Mouse (Mus musculus): ENCODE data around the gene Fam186b. TPM values are rescaled to one million over a fixed set of nuclear protein-coding genes. Genes with fewer than 3 reads are reported as not detected.

Fam186b gene
- polyA plus RNA-seq, 1 experiment from 2014 or later: 0.30 TPM

GRCm38 (mm10) chr15:99278271-99278670, 17.4 kb downstream of the Fam186b start:
- no peak overlapping the region for H3K4me2 ChIP-seq (replicated peaks; ENCODE audit: low read depth, low read length)
- 77% methylated on average over 7 of the region's 7 CpGs for WGBS
- no peak overlapping the region for H3K27ac ChIP-seq (ENCODE audit: low read length)
- no peak for ATAC-seq (ENCODE audit: low FRiP score, low TSS enrichment)
- no peaks in the 10 kb centered on the region for H3K36me3 ChIP-seq (ENCODE audit: insufficient read depth, low read length)
- H3K4me1 ChIP-seq (ENCODE audit: insufficient read depth, low read length): no peaks in the 10 kb centered on the region
- H3K9me3 ChIP-seq (ENCODE audit: low read length): no peaks in the 10 kb centered on the region
- H3K9ac ChIP-seq (replicated peaks; ENCODE audit: low read length): no peak overlapping the region
- no peak overlapping the region for H3K4me3 ChIP-seq (ENCODE audit: low read length)
- no peaks in the 10 kb centered on the region for H3K27me3 ChIP-seq (ENCODE audit: insufficient read depth, low read length)

GRCm38 (mm10) chr15:99276095-99276494, 19.6 kb downstream of the Fam186b start:
- H3K4me2 ChIP-seq (replicated peaks; ENCODE audit: low read depth, low read length): no peak overlapping the region
- no peak overlapping the region for H3K9ac ChIP-seq (replicated peaks; ENCODE audit: low read length)
- no peak overlapping the region for H3K27ac ChIP-seq (ENCODE audit: low read length)
- H3K4me1 ChIP-seq (ENCODE audit: insufficient read depth, low read length): no peaks in the 10 kb centered on the region
- ATAC-seq (ENCODE audit: low FRiP score, low TSS enrichment): no peak
- H3K9me3 ChIP-seq (ENCODE audit: low read length): no peaks in the 10 kb centered on the region
- WGBS: 79% methylated on average over 8 of the region's 8 CpGs
- H3K4me3 ChIP-seq (ENCODE audit: low read length): no peak overlapping the region
- no peaks in the 10 kb centered on the region for H3K36me3 ChIP-seq (ENCODE audit: insufficient read depth, low read length)
- no peaks in the 10 kb centered on the region for H3K27me3 ChIP-seq (ENCODE audit: insufficient read depth, low read length)

DNA sequence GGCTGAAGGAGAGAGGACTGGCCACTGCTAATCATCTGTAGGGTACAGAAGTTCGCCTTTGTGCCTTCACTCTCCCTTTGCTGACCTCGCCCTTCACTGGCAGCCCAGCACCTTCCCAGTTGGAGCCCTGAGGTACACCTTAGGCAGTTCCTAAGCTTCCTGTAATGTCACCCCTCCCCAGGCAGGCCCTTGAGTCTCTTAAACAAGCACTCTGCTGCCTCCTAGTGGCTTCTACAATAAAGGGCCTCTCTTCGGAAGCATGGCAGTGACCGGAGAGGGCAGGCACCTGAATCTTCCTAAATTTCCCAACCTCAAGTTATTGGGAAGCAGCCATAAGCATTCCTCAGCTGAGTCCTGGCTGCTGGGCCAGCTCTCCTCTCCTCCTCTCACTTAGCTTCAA, 30.0 kb downstream of the Fam186b start:
- no peaks in the 10 kb centered on the region for H3K27me3 ChIP-seq (ENCODE audit: insufficient read depth, low read length)
- no peak overlapping the region for H3K4me3 ChIP-seq (ENCODE audit: low read length)
- H3K36me3 ChIP-seq (ENCODE audit: insufficient read depth, low read length): no peaks in the 10 kb centered on the region
- H3K9ac ChIP-seq (replicated peaks; ENCODE audit: low read length): no peak overlapping the region
- peaks cover 4% of the 10 kb centered on the region; the same call in 1 of the 2 replicates for H3K4me1 ChIP-seq (ENCODE audit: insufficient read depth, low read length)
- no peak overlapping the region for H3K4me2 ChIP-seq (replicated peaks; ENCODE audit: low read depth, low read length)
- no peaks in the 10 kb centered on the region for H3K9me3 ChIP-seq (ENCODE audit: low read length)
- WGBS: 19% methylated on average over 4 of the region's 4 CpGs
- ATAC-seq (ENCODE audit: low FRiP score, low TSS enrichment): peak; percentile 57; the same call in 1 of the 2 replicates
- no peak overlapping the region for H3K27ac ChIP-seq (ENCODE audit: low read length)

DNA sequence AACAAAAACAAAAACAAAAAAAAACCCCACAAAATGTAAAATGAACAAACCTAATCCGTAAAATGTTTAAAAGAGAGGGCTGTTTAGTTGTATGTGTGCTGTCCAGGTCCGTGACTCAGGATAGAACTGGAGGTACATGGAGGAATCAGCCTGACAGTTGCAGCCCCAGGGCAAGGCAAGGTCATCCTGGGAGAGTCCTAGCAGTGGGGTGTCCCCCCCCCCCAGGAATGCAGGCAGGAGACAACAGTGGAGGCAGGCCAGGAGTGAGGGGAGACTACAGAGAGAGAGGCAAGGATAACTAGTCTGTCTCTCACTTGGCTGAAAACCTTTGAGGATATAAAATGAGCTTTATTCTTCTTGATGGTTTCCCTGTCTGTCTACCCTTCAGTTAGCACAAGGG, 31.3 kb downstream of the Fam186b start:
- H3K9ac ChIP-seq (replicated peaks; ENCODE audit: low read length): no peak overlapping the region
- H3K27ac ChIP-seq (ENCODE audit: low read length): no peak overlapping the region
- no peaks in the 10 kb centered on the region for H3K9me3 ChIP-seq (ENCODE audit: low read length)
- peaks cover 12% of the 10 kb centered on the region for H3K4me1 ChIP-seq (ENCODE audit: insufficient read depth, low read length)
- no peak for ATAC-seq (ENCODE audit: low FRiP score, low TSS enrichment)
- H3K36me3 ChIP-seq (ENCODE audit: insufficient read depth, low read length): no peaks in the 10 kb centered on the region
- H3K4me3 ChIP-seq (ENCODE audit: low read length): no peak overlapping the region
- 79% methylated on average over 2 of the region's 2 CpGs for WGBS
- H3K27me3 ChIP-seq (ENCODE audit: insufficient read depth, low read length): no peaks in the 10 kb centered on the region
- H3K4me2 ChIP-seq (replicated peaks; ENCODE audit: low read depth, low read length): no peak overlapping the region

DNA sequence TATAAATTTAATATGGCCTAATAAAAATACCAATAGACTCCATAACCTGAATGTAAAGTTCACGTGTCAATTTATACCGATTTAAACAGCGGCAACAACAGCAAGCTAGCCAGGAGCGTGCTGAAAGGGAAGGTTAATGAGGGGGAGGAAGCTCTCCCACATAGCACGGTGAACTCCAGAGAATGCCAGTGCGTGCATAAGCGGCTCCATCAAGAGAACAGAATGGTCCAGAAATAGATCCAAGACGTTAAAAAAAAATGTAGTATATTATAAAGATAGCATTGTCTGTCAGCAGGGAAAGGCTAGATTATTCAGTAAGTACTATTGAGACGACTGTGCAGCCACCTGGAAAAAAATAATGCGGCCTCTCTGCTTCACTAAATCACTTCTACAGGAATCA, 33.0 kb downstream of the Fam186b start:
- H3K36me3 ChIP-seq (ENCODE audit: insufficient read depth, low read length): no peaks in the 10 kb centered on the region
- peaks cover 15% of the 10 kb centered on the region for H3K4me1 ChIP-seq (ENCODE audit: insufficient read depth, low read length)
- no peak overlapping the region for H3K27ac ChIP-seq (ENCODE audit: low read length)
- no peak overlapping the region for H3K9ac ChIP-seq (replicated peaks; ENCODE audit: low read length)
- H3K4me2 ChIP-seq (replicated peaks; ENCODE audit: low read depth, low read length): no peak overlapping the region
- no peak overlapping the region for H3K4me3 ChIP-seq (ENCODE audit: low read length)
- 11% methylated on average over 10 of the region's 10 CpGs for WGBS
- H3K27me3 ChIP-seq (ENCODE audit: insufficient read depth, low read length): no peaks in the 10 kb centered on the region
- H3K9me3 ChIP-seq (ENCODE audit: low read length): no peaks in the 10 kb centered on the region
- ATAC-seq (ENCODE audit: low FRiP score, low TSS enrichment): no peak

GRCm38 (mm10) chr15:99259730-99260252, 35.9 kb downstream of the Fam186b start:
- H3K4me3 ChIP-seq (ENCODE audit: low read length): peak overlapping the region; percentile 29
- no peaks in the 10 kb centered on the region for H3K27me3 ChIP-seq (ENCODE audit: insufficient read depth, low read length)

GRCm38 (mm10) chr15:99259167-99259729, 36.4 kb downstream of the Fam186b start:
- 54% methylated on average over 8 of the region's 8 CpGs for WGBS
- Histone ChIP-seq H3K4me1 (ENCODE audit: insufficient read depth, low read length) (peaks cover 21% of the 10 kb centered on the region), H3K27ac (ENCODE audit: low read length) (peak overlapping the region; percentile 39), H3K9me3 (ENCODE audit: low read length) (no peaks in the 10 kb centered on the region), H3K27me3 (ENCODE audit: insufficient read depth, low read length) (no peaks in the 10 kb centered on the region), H3K4me3 (ENCODE audit: low read length) (peak overlapping the region; percentile 14; the same call in 1 of the 2 replicates), H3K4me2 (replicated peaks; ENCODE audit: low read depth, low read length) (peak overlapping the region; percentile 58), H3K36me3 (ENCODE audit: insufficient read depth, low read length) (no peaks in the 10 kb centered on the region), H3K9ac (replicated peaks; ENCODE audit: low read length) (0 out of 2 replicates have a peak overlapping the region, but pooled peaks have one; percentile 41)
- ATAC-seq (ENCODE audit: low FRiP score, low TSS enrichment): peak; percentile 72

More at GRCm38 (mm10) chr15:99259730-99260252, 35.9 kb downstream of the Fam186b start:
- 1% methylated on average over 8 of the region's 10 CpGs for WGBS
- peak overlapping the region; percentile 41; the same call in 1 of the 2 replicates for H3K9ac ChIP-seq (replicated peaks; ENCODE audit: low read length)
- peak; percentile 82 for ATAC-seq (ENCODE audit: low FRiP score, low TSS enrichment)
- H3K36me3 ChIP-seq (ENCODE audit: insufficient read depth, low read length): no peaks in the 10 kb centered on the region
- H3K27ac ChIP-seq (ENCODE audit: low read length): peak overlapping the region; percentile 39
- peaks cover 21% of the 10 kb centered on the region for H3K4me1 ChIP-seq (ENCODE audit: insufficient read depth, low read length)
- no peaks in the 10 kb centered on the region for H3K9me3 ChIP-seq (ENCODE audit: low read length)
- H3K4me2 ChIP-seq (replicated peaks; ENCODE audit: low read depth, low read length): peak overlapping the region; percentile 58

DNA sequence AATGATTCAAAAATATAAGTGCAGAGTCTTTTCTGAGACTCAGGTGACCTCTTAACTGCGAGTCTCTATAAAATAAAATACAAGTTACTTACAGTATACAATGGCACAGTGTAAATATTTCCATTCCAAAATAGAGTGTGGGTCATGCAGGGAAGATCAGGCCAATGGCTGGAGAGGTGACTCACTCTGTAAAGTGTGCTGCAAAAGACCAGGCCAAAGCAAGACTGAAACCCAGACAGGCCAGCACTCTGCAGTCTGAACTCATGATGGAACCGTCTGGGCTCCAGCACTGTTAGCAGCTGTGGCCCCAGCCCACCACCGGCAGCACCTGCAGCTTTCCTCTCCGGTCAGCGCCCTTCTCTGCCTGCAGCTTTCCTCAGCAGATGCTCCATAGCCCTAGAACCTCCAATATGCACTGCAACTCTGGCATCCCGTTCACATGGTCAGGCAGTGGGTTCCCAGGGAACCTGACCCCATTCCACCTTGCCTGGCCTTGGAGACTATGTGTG, 40.4 kb downstream of the Fam186b start:
- H3K4me3 ChIP-seq (ENCODE audit: low read length): no peak overlapping the region
- H3K4me1 ChIP-seq (ENCODE audit: insufficient read depth, low read length): peaks cover 28% of the 10 kb centered on the region
- no peak overlapping the region for H3K27ac ChIP-seq (ENCODE audit: low read length)
- ATAC-seq (ENCODE audit: low FRiP score, low TSS enrichment): no peak
- no peak overlapping the region for H3K9ac ChIP-seq (replicated peaks; ENCODE audit: low read length)
- H3K4me2 ChIP-seq (replicated peaks; ENCODE audit: low read depth, low read length): no peak overlapping the region
- no peaks in the 10 kb centered on the region for H3K27me3 ChIP-seq (ENCODE audit: insufficient read depth, low read length)
- no peaks in the 10 kb centered on the region for H3K9me3 ChIP-seq (ENCODE audit: low read length)
- 92% methylated on average over 6 of the region's 6 CpGs for WGBS
- H3K36me3 ChIP-seq (ENCODE audit: insufficient read depth, low read length): no peaks in the 10 kb centered on the region

GRCm38 (mm10) chr15:99254477-99255005, 41.1 kb downstream of the Fam186b start:
- Histone ChIP-seq H3K4me1 (ENCODE audit: insufficient read depth, low read length) (peaks cover 30% of the 10 kb centered on the region), H3K4me3 (ENCODE audit: low read length) (no peak overlapping the region), H3K9ac (replicated peaks; ENCODE audit: low read length) (no peak overlapping the region), H3K9me3 (ENCODE audit: low read length) (no peaks in the 10 kb centered on the region), H3K4me2 (replicated peaks; ENCODE audit: low read depth, low read length) (no peak overlapping the region), H3K36me3 (ENCODE audit: insufficient read depth, low read length) (no peaks in the 10 kb centered on the region), H3K27ac (ENCODE audit: low read length) (no peak overlapping the region), H3K27me3 (ENCODE audit: insufficient read depth, low read length) (no peaks in the 10 kb centered on the region)
- no peak for ATAC-seq (ENCODE audit: low FRiP score, low TSS enrichment)
- 72% methylated on average over 2 of the region's 2 CpGs for WGBS

DNA sequence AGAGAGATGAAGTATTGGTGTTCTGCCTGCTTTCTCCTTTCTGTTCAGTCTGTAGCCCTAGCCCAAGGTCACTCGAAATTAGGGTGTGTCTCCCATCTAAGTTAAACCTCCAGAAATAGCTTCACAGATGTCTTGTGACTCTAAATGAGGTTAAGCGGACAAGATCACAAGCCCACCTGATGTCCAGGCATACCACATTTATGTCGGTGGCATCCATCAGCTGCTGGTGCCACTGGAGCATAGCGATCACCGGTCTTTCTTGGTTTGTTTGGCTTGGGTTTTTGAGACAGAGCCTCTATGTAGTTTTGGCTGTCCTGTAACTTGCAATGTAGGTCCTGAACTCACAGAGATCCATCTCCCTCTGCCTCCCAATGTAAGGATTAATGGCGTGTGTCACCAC, 41.9 kb downstream of the Fam186b start:
- no peak overlapping the region for H3K4me3 ChIP-seq (ENCODE audit: low read length)
- H3K36me3 ChIP-seq (ENCODE audit: insufficient read depth, low read length): no peaks in the 10 kb centered on the region
- H3K4me2 ChIP-seq (replicated peaks; ENCODE audit: low read depth, low read length): no peak overlapping the region
- no peak for ATAC-seq (ENCODE audit: low FRiP score, low TSS enrichment)
- WGBS: 67% methylated on average over 6 of the region's 6 CpGs
- no peak overlapping the region for H3K27ac ChIP-seq (ENCODE audit: low read length)
- peaks cover 32% of the 10 kb centered on the region for H3K4me1 ChIP-seq (ENCODE audit: insufficient read depth, low read length)
- no peak overlapping the region; the same call in 1 of the 2 replicates for H3K9ac ChIP-seq (replicated peaks; ENCODE audit: low read length)
- H3K9me3 ChIP-seq (ENCODE audit: low read length): no peaks in the 10 kb centered on the region
- no peaks in the 10 kb centered on the region for H3K27me3 ChIP-seq (ENCODE audit: insufficient read depth, low read length)
